Mouse (Mus musculus): ENCODE data around the gene Cecr2.

- TF ChIP-seq CTCF (conservative IDR thresholded peaks at IDR 0.05; ENCODE audit: low read length), result no peak
- TF ChIP-seq NANOG (IDR thresholded peaks at IDR 0.05; ENCODE audit: borderline replicate concordance, low read length), result no peak
These were observed 13.5 kb upstream of the Cecr2 start for GRCm38 (mm10) chr6:120652666-120653065.

Measured in E14TG2a.4 (cell line).